Mouse (Mus musculus): Measurements from ENCODE around the gene 6030408B16Rik. TPM values are rescaled to one million over a fixed set of nuclear protein-coding genes. Genes with fewer than 3 reads are reported as not detected.
A peak's percentile ranks its signal among the peaks of the same experiment; 100 is the strongest.

Gene 6030408B16Rik
- polyA plus RNA-seq, 2 experiments from 2014 or later: 0.38 TPM; not detected in 1

DNA sequence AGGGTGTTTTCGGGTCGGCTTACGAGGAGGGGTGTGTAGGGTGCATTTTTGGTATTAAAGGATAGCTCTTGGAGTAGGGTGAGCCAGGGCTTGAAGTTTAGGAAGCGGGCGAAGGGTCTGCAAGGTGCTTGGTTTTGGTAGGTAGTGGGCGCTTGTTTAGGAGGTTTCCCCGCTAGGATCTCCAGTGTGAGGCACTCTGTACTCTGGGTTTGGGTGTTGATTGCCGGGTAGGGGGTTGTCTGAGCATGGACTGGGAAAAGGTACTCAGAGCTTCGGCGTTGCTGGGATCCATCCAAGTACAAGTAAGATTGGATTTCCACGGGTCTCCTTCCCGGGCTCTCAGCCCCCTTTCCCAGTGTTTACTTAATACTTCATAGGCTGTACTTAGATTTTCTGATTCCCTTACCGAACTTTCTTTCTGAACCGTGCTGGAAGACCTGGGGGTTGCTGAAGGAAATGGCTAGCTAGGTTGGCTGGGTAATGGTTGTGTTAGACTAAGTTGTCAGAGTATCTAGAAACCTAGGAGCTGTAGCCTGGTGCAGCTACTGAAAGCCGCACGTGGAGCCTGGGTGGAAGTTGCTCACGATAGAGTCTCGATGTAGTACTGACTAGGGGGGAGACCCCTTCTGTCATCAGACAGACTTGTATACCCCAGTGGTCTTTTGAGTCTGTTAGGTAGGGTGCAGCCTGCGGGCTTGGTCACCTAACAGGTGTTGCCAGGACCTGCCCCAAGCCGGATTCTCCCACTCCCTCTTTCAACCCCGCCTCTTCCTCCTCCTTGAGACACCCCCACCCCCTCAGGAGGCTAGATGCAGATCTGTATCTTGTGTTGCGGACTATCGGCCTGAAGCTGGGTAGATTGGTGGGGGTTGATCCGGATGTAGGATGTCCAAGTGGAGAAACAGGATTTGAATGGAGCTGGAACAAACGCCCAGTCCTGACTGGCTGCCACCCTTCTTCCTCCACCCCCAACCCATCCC, 25.7 kb upstream of the 6030408B16Rik start:
- peak; percentile 35 for ATAC-seq

DNA sequence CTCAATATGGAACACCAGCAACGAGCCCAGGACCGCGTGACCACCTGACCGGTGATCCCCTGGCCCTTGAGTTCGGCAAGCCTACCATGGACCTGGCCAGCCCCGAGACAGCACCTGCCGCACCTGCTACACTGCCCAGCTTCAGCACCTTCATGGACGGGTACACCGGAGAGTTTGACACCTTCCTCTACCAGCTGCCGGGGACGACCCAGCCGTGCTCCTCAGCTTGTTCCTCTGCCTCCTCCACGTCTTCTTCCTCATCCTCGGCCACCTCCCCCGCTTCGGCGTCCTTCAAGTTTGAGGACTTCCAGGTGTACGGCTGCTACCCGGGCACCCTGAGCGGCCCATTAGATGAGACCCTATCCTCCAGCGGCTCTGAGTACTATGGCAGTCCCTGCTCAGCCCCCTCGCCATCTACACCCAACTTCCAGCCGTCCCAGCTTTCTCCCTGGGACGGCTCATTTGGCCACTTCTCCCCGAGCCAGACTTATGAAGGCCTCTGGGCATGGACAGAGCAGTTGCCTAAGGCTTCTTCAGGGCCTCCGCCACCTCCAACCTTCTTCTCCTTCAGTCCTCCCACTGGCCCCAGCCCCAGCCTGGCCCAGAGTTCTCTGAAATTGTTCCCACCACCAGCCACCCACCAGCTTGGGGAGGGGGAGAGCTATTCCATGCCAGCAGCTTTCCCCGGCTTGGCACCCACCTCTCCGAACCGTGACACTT, 22.8 kb upstream of the 6030408B16Rik start:
- ATAC-seq: no peak

DNA sequence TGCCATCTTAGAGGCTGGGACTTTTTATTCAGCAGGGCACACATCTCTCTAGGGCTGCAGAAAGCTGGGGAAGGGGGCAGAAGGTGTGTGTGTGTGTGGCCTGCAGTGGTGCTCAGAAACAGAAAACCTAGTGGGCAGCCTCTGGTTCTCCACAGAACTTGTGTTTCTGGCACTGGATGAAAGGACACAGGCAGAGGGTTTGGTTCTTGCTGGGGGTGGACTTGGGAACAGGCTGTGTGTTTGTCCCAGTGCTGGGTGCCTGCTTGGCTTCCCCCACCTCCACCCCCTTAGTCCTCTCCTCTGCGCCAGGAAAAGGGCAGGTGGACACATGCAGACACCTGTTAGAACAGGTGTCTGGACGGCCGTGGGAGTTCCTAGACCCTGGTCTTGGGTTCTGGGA, 21.9 kb upstream of the 6030408B16Rik start:
- no peak for ATAC-seq

DNA sequence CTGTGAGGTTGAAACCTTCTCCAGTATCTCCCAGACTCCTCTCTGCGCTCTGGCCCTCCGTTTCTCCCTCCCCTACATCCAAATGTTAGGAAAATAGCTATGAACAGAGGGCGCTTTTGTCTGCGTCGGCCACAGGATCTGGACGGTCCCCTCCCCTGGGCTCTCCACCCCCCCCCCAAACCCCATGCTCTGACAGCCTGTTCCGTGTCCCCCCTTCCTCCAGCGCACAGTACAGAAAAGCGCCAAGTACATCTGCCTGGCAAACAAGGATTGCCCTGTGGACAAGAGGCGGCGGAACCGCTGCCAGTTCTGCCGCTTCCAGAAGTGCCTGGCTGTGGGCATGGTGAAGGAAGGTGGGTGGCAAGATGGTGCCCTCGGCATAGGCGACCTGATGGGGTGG, 21.5 kb upstream of the 6030408B16Rik start:
- ATAC-seq: no peak

DNA sequence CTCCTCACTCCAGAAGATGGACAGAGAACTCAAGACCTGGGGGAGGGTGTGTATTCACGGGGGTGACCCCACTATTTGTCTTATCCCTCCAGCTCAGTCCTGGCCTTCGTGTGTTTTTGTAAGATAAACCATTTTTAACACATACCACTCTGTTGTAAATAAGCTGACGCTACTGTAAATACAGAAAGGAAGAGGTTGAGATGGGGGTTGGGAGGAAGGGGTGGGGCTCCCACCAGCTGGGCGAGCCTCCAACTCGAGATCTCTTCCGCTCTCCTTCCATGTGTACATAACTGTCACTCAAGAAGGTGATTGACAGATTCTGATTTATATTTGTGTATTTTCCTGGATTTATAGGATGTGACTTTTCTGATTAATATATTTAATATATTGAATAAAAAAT, 18.6 kb upstream of the 6030408B16Rik start:
- ATAC-seq: peak; percentile 59

DNA sequence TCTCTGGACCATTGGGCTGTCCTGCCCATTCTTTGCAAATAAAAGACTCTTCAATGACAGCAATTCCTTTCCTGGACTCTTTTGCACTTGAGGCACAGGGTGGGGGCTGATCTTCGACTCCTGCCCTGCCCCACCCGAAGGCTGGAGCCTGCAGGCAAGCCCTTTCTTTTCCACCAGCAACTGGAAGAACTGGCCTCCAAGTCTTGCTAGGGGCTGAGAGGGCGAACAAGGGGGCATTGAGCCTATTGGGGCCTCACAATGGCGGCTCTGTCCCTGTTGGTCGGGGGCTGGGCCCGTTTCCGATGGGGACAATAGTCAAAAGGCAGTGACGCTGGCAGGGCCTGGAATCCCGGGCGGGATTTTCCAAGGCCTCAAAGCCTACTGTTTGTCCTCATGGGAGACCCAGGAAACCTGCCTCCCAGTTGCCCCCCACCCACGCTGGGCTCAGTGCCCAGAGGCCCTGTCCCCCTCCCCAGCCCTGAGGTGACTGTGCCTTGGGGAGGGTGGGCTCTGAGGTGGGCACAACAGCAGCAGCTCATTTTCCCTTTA, 15.6 kb upstream of the 6030408B16Rik start:
- no peak for ATAC-seq

DNA sequence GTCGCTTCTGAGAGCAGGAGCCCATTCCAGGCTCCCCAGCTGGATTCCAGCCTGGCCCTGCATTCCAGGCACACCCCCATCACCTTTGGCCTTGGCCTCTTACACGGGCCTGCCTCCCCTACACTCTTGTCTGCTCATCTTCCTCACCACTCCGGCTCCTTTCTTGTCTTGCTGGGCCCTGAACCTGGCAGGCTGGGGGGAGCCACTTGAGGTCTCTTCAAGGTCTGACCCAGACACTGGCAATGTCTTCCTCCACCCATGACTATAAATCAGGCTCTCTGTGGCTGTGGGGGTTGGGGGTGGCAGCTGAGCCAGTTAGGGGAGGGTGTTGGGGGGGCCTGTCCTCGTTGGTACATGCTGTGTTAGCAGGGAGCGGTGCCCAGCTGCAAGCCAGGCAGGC, 14.4 kb upstream of the 6030408B16Rik start:
- ATAC-seq: no peak

DNA sequence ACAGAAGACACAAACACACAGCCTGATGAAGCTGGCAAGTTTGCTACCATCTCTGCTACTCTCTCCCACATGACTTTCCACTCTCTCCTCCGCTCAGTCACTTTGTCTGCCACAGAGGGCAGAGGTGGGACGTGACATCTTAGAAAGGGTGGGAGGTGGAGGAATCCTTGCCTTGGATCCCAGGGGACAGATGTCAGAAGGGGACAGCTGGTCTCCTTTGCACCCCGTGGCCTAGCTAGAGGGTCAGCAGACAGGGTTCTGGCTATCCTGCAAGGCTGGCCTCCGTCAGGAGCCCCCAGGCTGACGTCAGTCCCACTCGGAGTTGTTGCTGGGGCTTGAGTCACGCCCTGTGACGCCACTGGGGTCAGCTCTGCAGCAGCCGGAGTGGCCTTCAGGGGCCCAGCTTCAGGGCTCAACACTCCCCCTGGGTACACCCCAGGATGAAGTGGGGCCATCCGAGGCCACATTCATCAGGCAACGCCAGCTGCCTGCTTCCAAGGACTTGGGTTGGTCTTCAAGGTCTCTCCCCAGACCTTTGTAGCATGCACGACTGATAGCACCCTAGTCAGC, 13.5 kb upstream of the 6030408B16Rik start:
- ATAC-seq: no peak

DNA sequence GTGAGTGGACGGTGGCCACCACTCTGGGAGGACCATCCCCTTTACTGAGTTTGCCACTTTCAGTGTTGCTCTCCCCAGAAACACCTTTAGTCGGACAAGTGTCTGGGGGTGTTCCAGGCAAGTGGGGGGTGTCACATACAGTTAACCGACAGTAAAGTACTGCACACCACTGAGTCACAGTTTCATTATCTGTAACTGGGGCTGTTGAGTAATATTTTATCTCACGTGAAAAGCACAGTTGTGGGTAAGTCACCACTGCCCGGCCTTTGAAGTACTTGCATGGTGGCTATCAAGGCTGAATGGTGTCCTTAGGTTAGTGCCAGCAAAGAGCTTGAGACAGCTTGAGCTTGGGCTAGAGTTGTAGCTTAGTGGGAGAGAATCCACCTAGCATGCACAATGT, 10.5 kb upstream of the 6030408B16Rik start:
- ATAC-seq: no peak

DNA sequence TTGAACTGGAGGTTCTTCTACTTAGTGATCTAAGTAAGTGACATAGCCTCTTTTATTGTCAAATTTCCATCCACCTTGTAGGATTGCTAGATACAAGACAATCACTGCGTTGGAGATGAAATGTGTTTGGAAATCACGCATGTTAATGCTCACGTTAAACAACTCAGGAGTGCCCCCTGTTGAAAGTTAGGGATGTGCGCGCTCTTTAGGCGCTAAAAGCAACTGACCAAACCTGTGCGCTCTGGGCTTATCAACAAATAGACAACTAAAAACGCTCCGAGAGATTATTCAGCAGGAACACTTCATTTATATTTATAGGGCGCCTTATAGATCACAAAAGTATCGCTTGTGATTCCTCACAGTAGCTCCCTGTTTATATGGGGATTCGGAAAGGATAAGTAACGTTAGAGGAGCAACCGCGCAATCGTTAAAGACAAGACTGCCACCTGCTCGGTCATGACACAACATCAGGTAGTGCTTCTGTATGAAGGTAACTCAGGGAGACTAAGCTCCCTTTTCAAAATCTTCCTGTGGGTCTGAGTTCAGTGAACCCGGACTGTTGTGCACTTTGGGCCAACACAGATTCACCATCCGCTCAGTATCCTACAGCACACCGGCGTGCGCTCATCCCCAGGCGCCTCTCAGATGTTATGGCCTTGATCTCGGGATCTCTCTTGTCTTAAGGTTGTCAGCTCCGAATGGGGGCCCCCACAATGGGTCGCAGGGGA, 9.7 kb upstream of the 6030408B16Rik start:
- peak; percentile 38 for ATAC-seq

DNA sequence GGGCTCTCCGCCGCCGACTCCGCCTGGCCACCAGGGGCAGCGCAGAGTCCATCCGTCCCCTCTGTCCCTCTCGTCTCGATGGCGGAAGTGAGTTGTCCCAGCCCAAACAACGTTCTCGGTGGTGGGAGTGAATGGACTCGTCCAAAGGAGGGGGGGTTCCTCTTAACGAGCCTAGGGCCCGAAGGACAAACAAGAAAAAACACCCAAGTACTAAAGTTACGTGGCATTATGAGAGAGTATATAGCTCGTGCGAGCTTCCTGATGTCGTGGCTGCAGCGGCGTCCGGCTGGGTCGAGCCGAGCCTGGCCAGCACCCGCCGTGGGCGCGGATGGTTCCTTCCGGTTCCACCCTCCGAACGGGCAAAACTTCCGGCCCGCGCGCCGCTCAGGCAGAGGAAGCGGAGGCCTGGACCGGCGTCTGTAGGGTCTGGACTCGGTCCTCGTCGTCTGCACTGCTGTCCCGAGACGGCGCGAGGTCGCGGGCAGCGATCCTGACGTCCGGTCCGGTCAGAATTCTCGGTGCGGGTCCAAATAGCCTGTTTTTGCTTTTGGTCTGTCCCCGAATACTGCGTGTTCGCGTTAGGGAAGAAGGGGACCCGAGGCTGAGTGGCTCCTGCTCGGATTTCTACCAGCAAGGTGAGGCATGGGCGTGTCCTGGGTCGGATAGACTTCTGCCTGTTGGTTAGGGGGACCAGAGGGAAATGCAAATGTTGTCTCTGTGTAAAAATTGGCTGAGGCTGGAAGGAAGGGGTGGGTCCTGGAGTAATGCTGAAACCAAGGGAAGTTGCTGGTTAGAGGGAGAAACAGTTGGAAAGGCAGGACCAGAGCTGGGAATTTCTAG, 8.9 kb upstream of the 6030408B16Rik start, which contains the start of gene Atg101:
Gene Atg101, plus strand, starts transcription at position 362 of the 840 bp plus-strand sequence.
- ATAC-seq: peak; percentile 81

DNA sequence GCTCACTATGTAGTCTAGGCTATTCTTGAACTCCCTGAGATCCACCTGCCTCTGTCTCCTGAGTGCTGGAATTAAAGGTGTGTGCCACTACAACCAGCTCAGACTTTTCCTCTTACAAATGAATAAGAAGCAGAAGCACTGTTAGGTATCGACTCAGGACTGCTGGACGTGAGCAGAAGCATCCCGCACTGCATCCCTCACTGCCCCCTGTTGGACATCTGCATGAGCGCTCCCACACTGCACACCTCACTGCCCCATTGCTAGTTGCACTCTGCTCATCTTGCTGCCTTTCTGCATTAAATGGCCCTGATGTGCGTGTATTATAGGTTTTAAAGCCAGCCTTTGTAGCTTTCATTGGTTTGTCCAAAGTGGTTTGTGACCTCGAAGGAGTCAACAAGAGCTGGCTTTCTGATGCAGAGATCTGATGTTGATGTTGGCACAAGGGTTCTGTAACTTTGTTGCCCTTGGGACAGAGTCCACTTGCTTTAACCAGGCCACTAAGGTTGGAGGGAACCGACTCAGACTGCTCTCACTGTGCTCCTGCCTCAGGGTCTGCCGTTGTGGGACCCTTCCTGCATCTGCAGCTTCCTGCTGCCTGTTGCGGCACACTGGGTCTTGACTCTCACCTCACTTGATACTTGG, 6.8 kb upstream of the 6030408B16Rik start:
- ATAC-seq: no peak

DNA sequence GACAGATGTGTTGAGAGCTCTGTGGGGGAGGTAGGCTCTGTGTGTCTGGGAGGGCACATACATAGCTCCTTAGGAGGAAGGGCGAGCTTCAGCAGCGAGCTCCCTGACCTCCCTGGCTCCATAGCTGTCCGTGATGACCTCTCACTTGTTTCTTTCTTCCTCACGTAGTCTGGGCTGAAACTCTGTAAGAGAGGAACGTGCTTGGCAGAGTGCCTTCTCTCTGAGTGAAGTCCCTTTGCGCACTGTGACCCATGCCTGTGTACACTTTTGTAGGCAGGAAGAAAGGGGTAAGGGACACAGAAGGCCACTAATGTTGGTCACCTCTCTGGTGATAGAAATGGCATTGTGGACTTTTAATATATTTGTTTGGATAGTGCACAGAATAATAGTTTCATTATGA, 5.7 kb upstream of the 6030408B16Rik start:
- ATAC-seq: no peak

DNA sequence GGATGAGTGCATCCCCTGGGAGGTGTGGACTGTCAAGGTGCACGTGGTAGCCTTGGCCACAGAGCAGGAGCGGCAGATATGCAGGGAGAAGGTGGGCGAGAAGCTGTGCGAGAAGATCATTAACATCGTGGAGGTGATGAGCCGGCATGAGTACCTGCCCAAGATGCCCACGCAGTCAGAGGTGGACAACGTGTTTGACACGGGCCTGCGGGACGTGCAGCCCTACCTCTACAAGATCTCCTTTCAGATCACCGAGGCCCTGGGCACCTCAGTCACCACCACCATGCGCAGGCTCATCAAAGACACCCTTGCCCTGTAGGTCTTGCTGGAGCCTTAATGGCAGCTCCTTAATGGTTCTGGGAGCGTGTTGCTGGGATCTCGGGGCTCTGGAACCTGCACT, 2.7 kb upstream of the 6030408B16Rik start:
- no peak for ATAC-seq

DNA sequence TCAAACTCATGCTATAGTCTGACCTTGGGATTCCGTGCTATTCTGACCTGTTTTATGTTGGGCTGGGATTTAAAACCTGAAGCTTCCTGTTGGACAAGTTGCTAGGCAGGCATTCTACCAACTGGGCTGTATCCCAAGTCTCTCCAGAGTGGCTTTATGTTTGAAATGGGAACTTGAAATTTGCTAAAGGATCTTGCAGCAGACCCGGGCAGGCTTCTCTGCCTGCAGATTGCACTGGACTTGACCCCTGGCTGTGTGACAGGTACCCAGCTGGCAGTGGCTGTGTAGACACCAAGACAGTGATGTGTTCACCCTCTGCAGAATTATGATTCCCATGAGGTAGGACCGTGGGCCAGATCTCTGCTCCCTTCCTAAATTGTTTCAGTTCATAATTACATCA, 1.0 kb upstream of the 6030408B16Rik start:
- no peak for ATAC-seq

DNA sequence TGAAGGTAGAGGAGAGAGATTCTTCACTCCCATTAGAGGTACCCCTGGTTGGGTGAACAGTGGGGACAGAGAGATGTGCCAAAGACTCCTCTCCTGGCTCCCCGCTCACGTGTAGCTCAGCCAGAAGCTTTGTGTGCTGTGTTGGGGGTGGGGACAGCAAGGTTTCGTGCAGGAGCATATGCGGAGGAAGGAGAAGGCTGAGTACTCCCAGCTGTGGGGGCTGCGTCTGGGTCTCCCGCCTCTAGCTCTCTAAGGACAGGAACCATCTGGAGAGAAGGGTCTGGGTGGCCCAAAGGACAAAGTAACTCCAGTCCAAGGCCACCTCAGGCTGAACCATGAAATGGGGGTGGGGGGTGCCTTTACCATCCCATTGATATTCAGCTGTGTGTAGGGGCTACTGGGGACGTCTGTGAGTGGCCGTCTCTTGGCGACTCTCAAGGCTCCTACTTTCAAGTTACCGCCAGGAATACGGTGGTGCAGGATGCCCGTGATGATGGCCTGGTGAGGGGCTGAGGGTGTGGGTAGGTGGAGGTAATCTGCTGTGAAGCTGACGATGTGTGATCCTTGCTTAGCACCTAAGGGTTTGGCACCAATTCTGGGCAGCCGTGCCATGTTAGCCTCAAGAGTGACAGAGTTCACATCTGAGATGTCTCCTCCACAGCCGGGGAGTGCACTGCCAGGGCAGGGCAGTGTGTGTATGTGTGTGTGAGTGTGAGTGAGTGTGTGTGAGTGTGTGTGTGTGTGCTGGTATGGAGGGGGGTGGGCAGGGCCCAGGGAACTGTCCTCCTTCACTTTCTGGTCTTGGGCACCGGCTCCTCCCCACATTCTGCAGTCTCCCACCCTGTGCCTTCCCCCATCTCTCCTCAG, 1.2 kb downstream of the 6030408B16Rik start:
- ATAC-seq: no peak

DNA sequence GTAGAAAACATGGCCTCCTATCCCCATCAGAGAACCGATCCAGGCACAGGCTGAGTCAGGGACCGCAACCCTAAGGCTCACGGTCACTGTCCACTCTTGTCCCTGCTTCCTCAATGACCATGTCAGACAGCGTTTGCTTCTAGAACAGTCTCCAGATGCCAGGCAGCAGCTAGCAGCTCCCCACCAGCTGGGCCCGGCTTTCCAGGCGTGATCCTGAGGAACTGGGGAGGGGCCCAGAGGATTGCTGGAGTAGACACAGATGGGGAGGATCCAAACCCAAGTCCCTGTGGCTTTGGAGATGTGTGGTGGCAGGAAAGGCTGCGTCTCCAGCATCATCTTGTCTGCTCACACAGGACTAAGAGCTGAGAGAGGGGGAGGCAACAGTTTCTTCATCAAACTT, 2.1 kb downstream of the 6030408B16Rik start:
- ATAC-seq: no peak

DNA sequence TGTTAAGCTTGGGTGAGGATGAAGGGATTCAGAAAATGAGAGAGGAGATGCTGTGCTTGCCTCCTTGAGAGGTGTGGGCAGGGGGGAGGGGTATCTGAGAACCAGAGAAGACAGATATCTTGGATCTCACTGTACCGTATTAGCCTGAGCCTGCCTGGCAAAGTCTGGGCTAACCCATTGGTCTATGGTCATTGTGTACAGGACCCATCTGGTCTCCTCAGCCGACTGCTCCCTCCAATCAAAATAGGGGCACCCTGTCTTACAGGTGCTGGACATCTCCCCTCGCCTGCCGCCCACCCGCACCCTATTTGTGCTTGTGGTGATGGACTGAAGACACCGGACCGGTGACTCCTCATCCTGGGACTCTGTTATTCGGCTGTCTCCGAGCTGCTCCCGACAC, 2.6 kb downstream of the 6030408B16Rik start:
- ATAC-seq: no peak

DNA sequence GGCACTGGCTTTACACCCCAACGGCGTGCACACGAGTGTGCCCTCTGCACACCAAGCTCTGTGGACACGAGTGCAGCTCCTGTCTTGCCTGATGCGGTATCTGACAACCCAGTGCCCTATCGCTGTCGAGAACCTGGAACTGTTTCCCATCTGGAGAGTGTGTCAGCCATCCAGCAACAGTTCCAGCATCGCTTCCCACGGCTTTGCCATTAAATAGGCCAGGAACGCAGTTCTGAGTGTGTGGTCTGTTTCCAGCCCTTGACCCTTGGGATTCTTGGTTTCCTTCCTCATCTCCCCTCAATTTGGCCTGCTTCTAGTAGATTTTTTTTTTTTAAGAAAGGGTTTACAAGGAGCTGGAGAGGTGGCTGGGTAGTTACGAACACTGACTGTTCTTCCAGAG, 3.1 kb downstream of the 6030408B16Rik start:
- no peak for ATAC-seq

DNA sequence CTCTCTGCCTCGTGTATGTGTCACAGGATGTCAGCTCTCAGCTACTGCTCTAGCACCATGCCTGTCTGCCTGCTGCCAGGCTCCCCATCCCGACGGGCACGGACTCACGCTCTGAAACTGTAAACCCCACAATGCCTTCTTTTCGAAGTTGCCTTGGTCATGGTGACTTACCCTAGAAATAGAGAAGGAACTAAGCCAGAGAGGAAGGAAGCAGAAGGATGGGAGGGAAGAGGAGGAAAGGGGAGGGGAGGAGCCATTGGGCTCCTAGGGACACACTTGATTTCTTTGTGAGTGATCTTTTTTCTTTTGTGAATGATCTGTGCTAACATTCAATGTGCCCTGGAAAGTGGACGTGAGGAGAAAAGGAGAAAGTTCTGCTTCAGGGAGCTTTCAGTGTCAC, 5.0 kb downstream of the 6030408B16Rik start:
- no peak for ATAC-seq

Measured in activated CD4-positive, CD25-positive, alpha-beta regulatory T cell, adult 4 months (primary cell).